Mouse (Mus musculus) kidney, embryonic 14.5 days (tissue): ENCODE measurements around the gene Ltbp4. TPM values are rescaled to one million over a fixed set of nuclear protein-coding genes. Genes with fewer than 3 reads are reported as not detected.

Experiments
- ATAC-seq: fragments of 200-750 bp; cut with Nextera tagmentation; 2 replicates; pipeline ENCODE4 v1.8.0; 2017; ENCODE audit warnings: moderate number of reproducible peaks, mild to moderate bottlenecking, moderate TSS enrichment, moderate library complexity; ENCODE audit not compliant: low FRiP score, low TSS enrichment
- H3K27ac ChIP-seq: fragments of 300-500 bp; sonication (generic); 2 replicates; pipeline ENCODE4 v1.5.1; 2014; ENCODE audit warnings: low read depth, mild to moderate bottlenecking, low read length, moderate library complexity, mixed read lengths
- H3K27me3 ChIP-seq: fragments of 300-500 bp; sonication (generic); 2 replicates; pipeline ENCODE4 v1.6.1; 2014; ENCODE audit warnings: mild to moderate bottlenecking, low read length; ENCODE audit not compliant: control insufficient read depth, insufficient read depth
- H3K36me3 ChIP-seq: fragments of 300-500 bp; sonication (generic); 2 replicates; pipeline ENCODE4 v1.6.1; 2014; ENCODE audit warnings: low read length, mixed read lengths; ENCODE audit not compliant: control insufficient read depth, insufficient read depth
- H3K4me1 ChIP-seq: fragments of 300-500 bp; sonication (generic); 2 replicates; pipeline ENCODE4 v1.6.1; 2014; ENCODE audit warnings: low read length, mixed read lengths; ENCODE audit not compliant: control insufficient read depth, insufficient read depth
- H3K4me2 ChIP-seq: fragments of 300-500 bp; sonication (generic); replicated peaks from 2 replicates; pipeline ENCODE4 v1.6.1; 2014; ENCODE audit warnings: low read depth, mild to moderate bottlenecking, low read length
- H3K4me3 ChIP-seq: fragments of 300-500 bp; sonication (generic); 2 replicates; pipeline ENCODE4 v1.5.1; 2014; ENCODE audit warnings: mild to moderate bottlenecking, low read length
- H3K9ac ChIP-seq: fragments of 300-500 bp; sonication (generic); 2 replicates; pipeline ENCODE4 v1.6.1; 2014; ENCODE audit warnings: low read depth, mild to moderate bottlenecking, low read length, moderate library complexity
- H3K9me3 ChIP-seq: fragments of 300-500 bp; sonication (generic); 2 replicates; pipeline ENCODE4 v1.6.1; 2016; ENCODE audit warnings: low read length; ENCODE audit not compliant: control insufficient read depth
- WGBS: fragments of 180-500 bp; shearing (Covaris S2); extraction: QIAGEN DNeasy Blood & Tissue Kit; methylation state at CpG from one replicate; pipeline ENCODE4 v1.1.7; 2014; 5-methylcytosine and 5-hydroxymethylcytosine counted together
- polyA plus RNA-seq: library from polyadenylated mRNA; unstranded; fragments of >200 nt; fragmentation: Nextera tagmentation; extraction: Ambion mirVana; gene quantifications from 2 replicates; pipeline ENCODE4 v1.2.1, GENCODE M21; 2014

Gene Ltbp4
- polyA plus RNA-seq, 1 experiment from 2014 or later = 26.0 TPM

DNA sequence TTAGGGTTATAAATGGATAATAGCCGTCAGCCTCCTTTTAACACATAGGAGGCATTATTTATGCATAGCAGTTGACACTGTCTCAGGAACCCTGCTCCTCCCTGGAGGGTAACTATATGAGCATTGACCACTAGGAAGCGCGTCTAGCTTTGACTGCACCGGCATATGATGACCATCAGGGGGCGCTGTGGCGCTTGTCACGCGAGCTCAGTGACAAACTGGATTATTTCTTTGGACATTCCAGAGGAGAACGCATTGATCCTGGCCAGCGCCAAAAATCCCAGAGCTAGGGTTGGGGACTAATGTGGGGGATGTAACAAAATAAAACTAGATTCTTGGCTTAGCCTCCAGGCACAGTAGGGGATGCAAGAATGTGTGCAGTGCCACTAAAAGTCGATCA, 35.3 kb downstream of the Ltbp4 start:
- no peak overlapping the region for H3K27ac ChIP-seq

GRCm38 (mm10) chr7:27300801-27301200, 36.7 kb downstream of the Ltbp4 start:
- no peaks in the 10 kb centered on the region for H3K4me1 ChIP-seq
- H3K4me2 ChIP-seq = no peak overlapping the region
- no peaks in the 10 kb centered on the region for H3K9me3 ChIP-seq
- no peak overlapping the region for H3K4me3 ChIP-seq
- WGBS = 73% methylated on average over 5 of the region's 5 CpGs
- H3K36me3 ChIP-seq = no peaks in the 10 kb centered on the region
- ATAC-seq = no peak
- H3K9ac ChIP-seq = no peak overlapping the region
- no peak overlapping the region for H3K27ac ChIP-seq
- peaks cover 3% of the 10 kb centered on the region; the same call in 1 of the 2 replicates for H3K27me3 ChIP-seq

More for the DNA sequence above, 35.3 kb downstream of the Ltbp4 start:
- Histone ChIP-seq H3K4me3 (no peak overlapping the region), H3K9ac (no peak overlapping the region), H3K36me3 (no peaks in the 10 kb centered on the region), H3K4me2 (no peak overlapping the region), H3K9me3 (no peaks in the 10 kb centered on the region), H3K4me1 (no peaks in the 10 kb centered on the region), H3K27me3 (peaks cover 3% of the 10 kb centered on the region; the same call in 1 of the 2 replicates)
- peak; percentile 34 for ATAC-seq
- 11% methylated on average over 11 of the region's 11 CpGs for WGBS

- Histone ChIP-seq H3K27ac (no peak overlapping the region), H3K4me3 (no peak overlapping the region), H3K4me1 (no peaks in the 10 kb centered on the region), H3K9ac (no peak overlapping the region), H3K9me3 (no peaks in the 10 kb centered on the region), H3K4me2 (no peak overlapping the region), H3K36me3 (no peaks in the 10 kb centered on the region), H3K27me3 (peaks cover 3% of the 10 kb centered on the region; the same call in 1 of the 2 replicates)
- WGBS = 88% methylated on average over 4 of the region's 4 CpGs
- no peak for ATAC-seq
Observed at GRCm38 (mm10) chr7:27300351-27300750, 37.1 kb downstream of the Ltbp4 start.

DNA sequence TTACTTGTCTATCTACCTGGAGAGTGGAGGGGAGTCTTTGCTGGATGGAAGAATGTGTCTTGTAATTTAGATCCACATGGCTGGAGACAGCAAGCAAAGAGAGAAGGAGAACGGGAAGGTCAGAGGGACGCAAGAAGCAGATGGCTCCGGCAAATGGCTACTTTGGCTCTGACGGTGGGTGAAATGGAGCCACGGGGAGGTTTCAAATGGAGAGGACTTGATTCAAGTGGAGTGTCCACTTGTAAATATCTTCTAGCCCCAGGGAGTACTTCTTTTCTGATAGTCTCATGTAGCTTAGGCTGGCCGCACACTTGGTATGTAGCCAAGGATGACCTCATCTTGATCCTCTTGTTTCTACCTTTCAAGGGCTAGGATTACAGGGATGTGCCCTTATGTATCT, 38.7 kb downstream of the Ltbp4 start:
- H3K9me3 ChIP-seq = no peaks in the 10 kb centered on the region
- no peaks in the 10 kb centered on the region for H3K36me3 ChIP-seq
- peaks cover 2% of the 10 kb centered on the region; the same call in 1 of the 2 replicates for H3K27me3 ChIP-seq
- 83% methylated on average over 6 of the region's 6 CpGs for WGBS
- no peak overlapping the region for H3K27ac ChIP-seq
- H3K4me2 ChIP-seq = no peak overlapping the region
- no peak overlapping the region for H3K4me3 ChIP-seq
- H3K4me1 ChIP-seq = no peaks in the 10 kb centered on the region
- no peak for ATAC-seq
- H3K9ac ChIP-seq = no peak overlapping the region

GRCm38 (mm10) chr7:27298033-27298610, 39.4 kb downstream of the Ltbp4 start:
- H3K27me3 ChIP-seq = no peaks in the 10 kb centered on the region
- H3K9me3 ChIP-seq = no peaks in the 10 kb centered on the region
- H3K4me3 ChIP-seq = no peak overlapping the region
- 78% methylated on average over 16 of the region's 16 CpGs for WGBS
- no peak for ATAC-seq
- H3K27ac ChIP-seq = no peak overlapping the region
- no peak overlapping the region for H3K9ac ChIP-seq
- H3K4me2 ChIP-seq = no peak overlapping the region
- H3K36me3 ChIP-seq = no peaks in the 10 kb centered on the region
- H3K4me1 ChIP-seq = no peaks in the 10 kb centered on the region

- Histone ChIP-seq H3K4me2 (no peak overlapping the region), H3K27ac (no peak overlapping the region), H3K4me1 (no peaks in the 10 kb centered on the region), H3K9me3 (no peaks in the 10 kb centered on the region), H3K9ac (no peak overlapping the region), H3K27me3 (no peaks in the 10 kb centered on the region), H3K4me3 (no peak overlapping the region), H3K36me3 (no peaks in the 10 kb centered on the region)
- 92% methylated on average over 4 of the region's 4 CpGs for WGBS
- ATAC-seq = no peak
Observed at GRCm38 (mm10) chr7:27296518-27296917, 41.0 kb downstream of the Ltbp4 start.

DNA sequence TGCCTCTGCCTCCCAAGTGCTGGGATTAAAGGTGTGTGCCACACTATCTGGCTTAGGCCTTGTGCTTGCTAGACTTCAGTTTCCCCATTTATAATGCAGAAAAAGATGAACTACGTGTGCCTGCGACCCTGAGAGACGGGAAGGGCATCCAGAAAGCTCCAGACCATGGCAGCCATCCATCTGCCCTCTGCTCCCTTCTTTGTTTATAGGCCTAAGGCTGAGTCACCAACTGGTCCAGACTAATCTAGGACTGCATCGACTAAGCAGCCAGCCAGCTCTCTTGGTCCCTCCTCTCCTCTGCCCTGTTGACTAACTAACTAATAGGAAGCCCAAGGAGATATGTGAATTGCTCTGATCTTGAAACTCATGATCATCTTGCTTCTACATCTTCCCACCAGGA, 41.5 kb downstream of the Ltbp4 start:
- no peaks in the 10 kb centered on the region for H3K27me3 ChIP-seq
- no peak overlapping the region for H3K4me3 ChIP-seq
- no peaks in the 10 kb centered on the region for H3K36me3 ChIP-seq
- 69% methylated on average over 4 of the region's 4 CpGs for WGBS
- no peaks in the 10 kb centered on the region for H3K4me1 ChIP-seq
- H3K9ac ChIP-seq = no peak overlapping the region
- H3K27ac ChIP-seq = no peak overlapping the region
- H3K4me2 ChIP-seq = no peak overlapping the region
- no peak for ATAC-seq
- no peaks in the 10 kb centered on the region for H3K9me3 ChIP-seq

GRCm38 (mm10) chr7:27291795-27292466, 45.6 kb downstream of the Ltbp4 start:
- Histone ChIP-seq H3K9me3 (no peaks in the 10 kb centered on the region), H3K9ac (no peak overlapping the region), H3K4me2 (no peak overlapping the region), H3K36me3 (no peaks in the 10 kb centered on the region), H3K4me1 (no peaks in the 10 kb centered on the region), H3K27ac (no peak overlapping the region), H3K27me3 (no peaks in the 10 kb centered on the region), H3K4me3 (no peak overlapping the region)
- ATAC-seq = no peak
- 54% methylated on average over 12 of the region's 12 CpGs for WGBS

GRCm38 (mm10) chr7:27290555-27290954, 46.9 kb downstream of the Ltbp4 start:
- Histone ChIP-seq H3K4me1 (no peaks in the 10 kb centered on the region), H3K27ac (no peak overlapping the region), H3K36me3 (no peaks in the 10 kb centered on the region), H3K9me3 (no peaks in the 10 kb centered on the region), H3K9ac (no peak overlapping the region), H3K4me3 (no peak overlapping the region), H3K4me2 (no peak overlapping the region), H3K27me3 (no peaks in the 10 kb centered on the region)
- 80% methylated on average over 2 of the region's 2 CpGs for WGBS
- ATAC-seq = no peak
